Mouse (Mus musculus): ENCODE data around the gene Fabp6. TPM values are rescaled to one million over a fixed set of nuclear protein-coding genes. Genes with fewer than 3 reads are reported as not detected.

Gene Fabp6
- polyA plus RNA-seq (2014; fragmentation: Illumina TruSeq; extraction: RNeasy Lipid Tissue Mini Kit (QIAGEN cat#74804)), result not detected

DNA sequence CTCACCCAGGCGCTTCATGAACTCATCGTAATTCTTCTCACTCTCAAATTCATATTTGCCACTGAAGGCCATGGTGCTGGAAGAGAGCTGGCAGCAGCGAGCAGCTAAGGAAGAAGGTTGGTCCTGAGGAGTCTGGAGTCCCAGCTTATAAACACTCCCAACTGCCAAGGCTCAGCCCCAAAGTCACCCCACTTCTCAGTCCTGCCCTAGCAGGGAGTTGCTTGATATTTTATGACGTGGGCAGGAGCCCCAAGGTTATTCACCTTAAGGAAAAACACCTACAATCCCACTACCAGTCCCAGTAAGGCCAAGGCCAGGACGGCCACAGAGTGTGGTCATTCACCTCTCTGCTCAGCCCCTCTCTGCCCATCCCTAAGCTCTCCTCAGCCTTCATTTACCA is at the start of gene Fabp6:
Fabp6 (minus strand) TSS at position 101 of the 400 bp plus-strand sequence.

GRCm38 (mm10) chr11:43586324-43587090 is 14.8 kb downstream of the Fabp6 start, which contains the start of gene 4933415A04Rik:
4933415A04Rik (plus strand) TSS chr11:43587040.

Other genes starting within 250 kb of the Fabp6 start
- 36.0 TPM for gene Pttg1, start 175.3 kb downstream of the Fabp6 start, polyA plus RNA-seq (2014; fragmentation: Illumina TruSeq; extraction: RNeasy Lipid Tissue Mini Kit (QIAGEN cat#74804))
- gene Slu7, start 167.8 kb downstream of the Fabp6 start, polyA plus RNA-seq (2014; fragmentation: Illumina TruSeq; extraction: RNeasy Lipid Tissue Mini Kit (QIAGEN cat#74804)), result 124 TPM
- gene C1qtnf2, start 127.3 kb downstream of the Fabp6 start, polyA plus RNA-seq (2014; fragmentation: Illumina TruSeq; extraction: RNeasy Lipid Tissue Mini Kit (QIAGEN cat#74804)), result 1.1 TPM
- 6.9 TPM for gene Ccnjl, start 72.8 kb downstream of the Fabp6 start, polyA plus RNA-seq (2014; fragmentation: Illumina TruSeq; extraction: RNeasy Lipid Tissue Mini Kit (QIAGEN cat#74804))
- gene 4933415A04Rik, start 14.5 kb downstream of the Fabp6 start, polyA plus RNA-seq (2014; fragmentation: Illumina TruSeq; extraction: RNeasy Lipid Tissue Mini Kit (QIAGEN cat#74804)), result 0.83 TPM
- 59.1 TPM for gene Pwwp2a, start 80.5 kb upstream of the Fabp6 start, polyA plus RNA-seq (2014; fragmentation: Illumina TruSeq; extraction: RNeasy Lipid Tissue Mini Kit (QIAGEN cat#74804))
- 71.3 TPM for gene Ttc1, start 146.5 kb upstream of the Fabp6 start, polyA plus RNA-seq (2014; fragmentation: Illumina TruSeq; extraction: RNeasy Lipid Tissue Mini Kit (QIAGEN cat#74804))